Mouse (Mus musculus) liver, embryonic 15.5 days (tissue): ENCODE data around the gene Lmf1. TPM values are rescaled to one million over a fixed set of nuclear protein-coding genes. Genes with fewer than 3 reads are reported as not detected.

Experiments used
- ATAC-seq: fragments of 200-750 bp; cut with Nextera tagmentation; 2 replicates; pipeline ENCODE4 v1.8.0; 2017; ENCODE audit warnings: moderate number of reproducible peaks, mild to moderate bottlenecking, moderate library complexity; ENCODE audit not compliant: insufficient read depth
- H3K27ac ChIP-seq: fragments of 300-500 bp; sonication (generic); replicated peaks from 2 replicates; pipeline ENCODE4 v1.5.1; 2015; ENCODE audit warnings: mild to moderate bottlenecking, inconsistent platforms
- H3K27me3 ChIP-seq: fragments of 300-500 bp; sonication (generic); 2 replicates; pipeline ENCODE4 v1.6.1; 2015; ENCODE audit warnings: mild to moderate bottlenecking, inconsistent platforms
- H3K36me3 ChIP-seq: fragments of 300-500 bp; sonication (generic); replicated peaks from 2 replicates; pipeline ENCODE4 v1.6.1; 2015; ENCODE audit warnings: moderate library complexity, mild to moderate bottlenecking, inconsistent platforms
- H3K4me1 ChIP-seq: fragments of 300-500 bp; sonication (generic); replicated peaks from 2 replicates; pipeline ENCODE4 v1.6.1; 2015; ENCODE audit warnings: inconsistent platforms
- H3K4me2 ChIP-seq: fragments of 300-500 bp; sonication (generic); 2 replicates; pipeline ENCODE4 v1.6.1; 2015; ENCODE audit warnings: moderate library complexity, mild to moderate bottlenecking, inconsistent platforms
- H3K4me3 ChIP-seq: fragments of 300-500 bp; sonication (generic); replicated peaks from 2 replicates; pipeline ENCODE4 v1.5.1; 2015; ENCODE audit warnings: mild to moderate bottlenecking, inconsistent platforms
- H3K9ac ChIP-seq: fragments of 300-500 bp; sonication (generic); 2 replicates; pipeline ENCODE4 v1.6.1; 2015; ENCODE audit warnings: moderate library complexity, mild to moderate bottlenecking, inconsistent platforms
- H3K9me3 ChIP-seq: fragments of 300-500 bp; sonication (generic); replicated peaks from 2 replicates; pipeline ENCODE4 v1.6.1; 2016; ENCODE audit warnings: inconsistent platforms
- whole genome bisulfite sequencing: fragments of 180-500 bp; shearing (Covaris S2); methylation state at CpG from one replicate; pipeline ENCODE4 v1.1.7; 2015; ENCODE audit warnings: mixed read lengths; ENCODE audit not compliant: insufficient replicate concordance; 5-methylcytosine and 5-hydroxymethylcytosine counted together
- polyA plus RNA-seq: library from polyadenylated mRNA; unstranded; fragments of >200 nt; fragmentation: Nextera tagmentation; extraction: Ambion mirVana; gene quantifications from 2 replicates; pipeline ENCODE4 v1.2.1, GENCODE M21; 2015

Lmf1 gene
- polyA plus RNA-seq, 1 experiment from 2014 or later, result 10.1 TPM

- H3K4me2 ChIP-seq, result peak overlapping the region; percentile 58
- no peak overlapping the region for H3K9ac ChIP-seq
- H3K27me3 ChIP-seq, result peaks cover 87% of the 10 kb centered on the region
- no peaks in the 10 kb centered on the region for H3K36me3 ChIP-seq
- peak overlapping the region; percentile 38 for H3K4me3 ChIP-seq
- peaks cover 14% of the 10 kb centered on the region for H3K4me1 ChIP-seq
- H3K27ac ChIP-seq, result no peak overlapping the region
- ATAC-seq, result no peak
- H3K9me3 ChIP-seq, result no peaks in the 10 kb centered on the region
- 6% methylated on average over 54 of the region's 54 CpGs for WGBS
These were observed 8.8 kb upstream of the Lmf1 start for GRCm38 (mm10) chr17:25569833-25570647.

DNA sequence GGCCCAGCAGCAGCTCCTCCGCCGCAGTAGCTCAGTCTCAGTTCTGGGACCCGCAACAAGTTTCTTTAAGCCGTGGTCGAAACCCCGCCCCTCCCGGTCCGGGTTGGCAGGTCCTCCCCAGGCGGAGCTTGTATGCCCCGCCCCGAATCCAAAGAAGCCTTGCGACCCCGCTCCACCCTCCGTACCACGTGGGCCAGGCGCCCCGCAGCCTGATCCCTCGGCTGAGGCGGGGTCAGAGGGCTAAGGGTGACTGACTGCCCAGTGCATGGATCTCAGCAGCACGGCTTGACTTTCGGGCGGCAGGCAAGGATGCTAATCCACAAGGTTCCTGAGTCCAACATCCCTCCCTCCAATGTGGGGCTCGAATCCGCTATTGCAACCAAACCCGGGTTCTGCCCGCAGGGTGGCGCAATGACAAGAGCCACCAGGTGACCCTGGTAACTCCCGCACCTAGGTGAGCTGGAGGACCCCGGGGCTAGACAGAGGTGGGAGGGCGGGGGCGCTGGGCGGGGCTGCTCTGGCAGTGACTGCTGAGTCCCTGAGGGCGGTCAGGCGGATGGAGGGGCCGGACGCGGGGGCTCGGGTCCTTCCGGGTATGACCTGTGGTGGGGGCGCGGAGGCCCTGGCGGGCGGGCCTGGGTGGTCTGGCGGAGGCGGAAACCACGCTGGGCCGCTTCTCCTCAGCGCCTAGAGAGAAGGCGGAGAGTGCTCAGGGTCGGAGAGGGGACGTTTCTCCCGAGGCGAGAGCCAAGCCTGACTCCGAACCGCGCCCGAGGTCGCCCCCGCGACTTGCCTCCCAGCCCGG, 8.0 kb upstream of the Lmf1 start, which contains the start of gene Sox8:
Gene Sox8, minus strand, starts transcription at position 39 of the 805 bp plus-strand sequence.
- Histone ChIP-seq H3K9ac (no peak within 1 kb of the TSS), H3K4me2 (peak within 1 kb of the TSS; percentile 58), H3K36me3 (no peaks in the 10 kb centered on the region), H3K4me3 (peak within 1 kb of the TSS; percentile 38), H3K27me3 (peaks cover 95% of the 10 kb centered on the region), H3K4me1 (peaks cover 14% of the 10 kb centered on the region), H3K27ac (no peak within 1 kb of the TSS), H3K9me3 (no peaks in the 10 kb centered on the region)
- ATAC-seq, result peak; percentile 52
- under 1% methylated on average over 60 of the region's 61 CpGs for WGBS

DNA sequence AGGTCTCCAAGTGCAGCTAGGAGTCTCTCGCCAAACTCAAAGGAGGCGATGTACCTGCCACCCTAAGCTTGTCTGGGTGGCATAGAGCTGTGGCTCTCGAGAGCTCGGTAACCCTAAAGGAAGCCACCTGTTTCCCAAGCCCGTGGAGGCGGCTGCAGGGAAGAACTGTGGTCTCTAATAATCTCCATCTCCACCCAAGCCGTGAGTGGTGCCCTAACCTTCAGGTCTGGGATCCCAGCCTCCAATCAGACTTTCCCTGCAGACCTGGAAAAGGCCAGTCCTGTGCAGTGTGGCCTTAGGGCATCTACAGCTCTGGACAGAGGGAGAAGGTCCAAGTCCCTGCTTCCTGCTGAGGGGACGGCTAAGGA, 7.4 kb upstream of the Lmf1 start:
- Histone ChIP-seq H3K36me3 (no peaks in the 10 kb centered on the region), H3K4me2 (peak overlapping the region; percentile 58), H3K4me1 (peaks cover 14% of the 10 kb centered on the region), H3K9me3 (no peaks in the 10 kb centered on the region), H3K27me3 (peaks cover 93% of the 10 kb centered on the region), H3K9ac (no peak overlapping the region), H3K4me3 (peak overlapping the region; percentile 38), H3K27ac (no peak overlapping the region)
- no peak for ATAC-seq
- WGBS, result 5% methylated on average over 8 of the region's 8 CpGs

DNA sequence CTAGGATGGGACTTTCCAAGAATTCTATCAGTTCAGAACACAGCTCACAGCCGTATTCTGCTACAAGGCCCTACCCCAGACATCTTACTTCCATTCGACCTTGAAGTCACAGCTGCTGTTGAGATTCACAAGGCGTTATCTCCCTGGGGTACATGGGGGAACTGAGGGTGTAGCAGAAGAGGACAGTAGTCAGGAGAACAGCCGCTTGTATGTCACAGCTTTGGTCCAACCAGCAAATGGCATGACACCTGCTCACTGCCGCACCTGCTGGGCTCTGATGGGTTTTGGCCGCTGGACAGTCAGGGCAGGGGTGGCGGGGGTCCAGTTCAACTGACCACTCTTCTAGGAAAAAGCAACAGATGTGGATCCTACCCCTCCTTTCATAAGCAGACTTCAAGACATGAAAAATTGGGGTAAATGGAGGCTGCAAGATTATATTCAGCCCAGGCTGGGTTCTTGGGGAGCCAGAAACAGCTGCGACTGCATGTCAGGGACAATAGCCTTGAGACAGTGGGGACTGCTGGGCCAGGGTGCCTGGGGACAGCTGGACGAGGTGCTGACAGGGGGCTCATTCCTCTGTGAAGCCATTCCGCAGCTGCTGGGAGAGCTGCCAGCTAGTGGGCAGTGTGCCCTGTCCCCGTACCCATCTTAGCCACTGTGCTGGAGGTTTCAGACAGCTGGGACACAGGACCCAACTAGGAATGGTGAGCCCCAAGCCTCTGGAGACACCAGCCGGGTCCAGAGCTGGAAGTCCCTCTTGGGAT, 3.5 kb upstream of the Lmf1 start:
- Histone ChIP-seq H3K27me3 (peaks cover 66% of the 10 kb centered on the region), H3K4me2 (no peak overlapping the region), H3K27ac (no peak overlapping the region), H3K9me3 (no peaks in the 10 kb centered on the region), H3K9ac (no peak overlapping the region), H3K36me3 (no peaks in the 10 kb centered on the region), H3K4me1 (peaks cover 26% of the 10 kb centered on the region), H3K4me3 (no peak overlapping the region)
- no peak for ATAC-seq
- WGBS, result 60% methylated on average over 12 of the region's 12 CpGs

DNA sequence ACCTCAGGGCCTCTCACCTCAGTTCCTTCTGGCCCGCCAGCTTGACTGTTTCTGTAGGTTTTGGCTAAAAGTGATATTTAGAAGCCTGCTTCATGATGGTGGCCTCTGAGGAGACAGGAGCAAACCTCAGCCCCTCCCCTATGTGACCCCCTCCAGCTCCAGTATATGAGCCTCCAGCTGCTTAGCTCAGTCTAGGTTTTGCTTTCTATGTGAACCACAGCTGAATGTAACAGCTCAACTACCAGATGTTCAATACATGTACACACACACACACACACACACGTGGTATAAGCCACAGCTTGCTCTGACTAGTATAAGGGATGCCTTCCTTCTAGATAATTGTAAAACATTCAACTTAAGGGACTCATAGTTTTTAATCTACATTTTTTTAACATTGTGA, 2.9 kb upstream of the Lmf1 start:
- H3K27me3 ChIP-seq, result peaks cover 59% of the 10 kb centered on the region
- H3K9me3 ChIP-seq, result no peaks in the 10 kb centered on the region
- no peak overlapping the region for H3K4me3 ChIP-seq
- H3K4me1 ChIP-seq, result peaks cover 22% of the 10 kb centered on the region
- no peak overlapping the region for H3K4me2 ChIP-seq
- WGBS, result 45% methylated on average over 2 of the region's 2 CpGs
- no peak for ATAC-seq
- H3K36me3 ChIP-seq, result no peaks in the 10 kb centered on the region
- H3K9ac ChIP-seq, result no peak overlapping the region
- H3K27ac ChIP-seq, result no peak overlapping the region

DNA sequence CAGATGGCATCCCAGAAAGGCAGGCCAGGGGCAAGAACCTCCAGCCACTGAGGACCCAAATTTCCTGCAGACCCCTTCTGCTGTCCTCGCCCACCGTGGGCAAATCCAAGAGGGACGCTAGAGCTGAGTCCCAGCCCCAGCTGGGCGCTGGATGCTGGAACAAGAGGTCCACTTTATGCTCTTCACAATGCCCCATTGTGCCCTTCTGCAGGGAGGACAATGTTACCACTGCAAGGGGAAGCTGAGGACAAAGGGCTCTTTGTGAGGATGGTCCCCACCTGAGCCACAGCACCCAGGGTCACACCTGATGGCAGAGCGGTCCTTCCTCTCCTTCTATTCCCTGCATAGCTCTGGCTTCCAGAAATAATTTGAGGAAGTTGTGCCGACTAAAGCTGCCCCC, 1.6 kb upstream of the Lmf1 start:
- 40% methylated on average over 6 of the region's 6 CpGs for WGBS
- Histone ChIP-seq H3K27ac (no peak overlapping the region), H3K36me3 (no peaks in the 10 kb centered on the region), H3K4me3 (no peak overlapping the region), H3K27me3 (peaks cover 47% of the 10 kb centered on the region), H3K4me1 (peaks cover 20% of the 10 kb centered on the region), H3K4me2 (no peak overlapping the region), H3K9ac (no peak overlapping the region), H3K9me3 (no peaks in the 10 kb centered on the region)
- ATAC-seq, result no peak

DNA sequence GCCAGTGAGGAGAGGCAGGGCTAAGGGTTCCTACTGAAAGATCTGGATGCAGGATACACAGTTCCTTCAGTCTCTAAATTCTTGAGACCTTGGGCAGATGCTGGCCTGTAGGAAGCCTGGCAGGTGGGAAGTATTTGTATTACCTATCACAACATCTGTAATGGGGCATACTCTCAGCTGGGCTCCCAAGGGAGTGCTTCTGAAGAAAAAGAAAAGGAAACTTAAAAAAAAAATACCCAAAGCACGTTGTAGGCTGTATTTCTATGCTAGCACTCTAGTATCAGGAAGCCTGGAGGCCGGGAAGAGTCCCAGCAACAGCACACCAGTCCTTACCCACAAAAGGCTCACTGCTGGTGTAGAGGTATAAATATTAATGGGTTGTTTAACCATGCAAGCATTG, 1.2 kb upstream of the Lmf1 start:
- 48% methylated on average over 2 of the region's 2 CpGs for WGBS
- no peaks in the 10 kb centered on the region for H3K9me3 ChIP-seq
- H3K4me2 ChIP-seq, result no peak overlapping the region
- H3K27me3 ChIP-seq, result peaks cover 42% of the 10 kb centered on the region
- no peak for ATAC-seq
- H3K36me3 ChIP-seq, result no peaks in the 10 kb centered on the region
- no peak overlapping the region for H3K9ac ChIP-seq
- H3K27ac ChIP-seq, result no peak overlapping the region
- H3K4me1 ChIP-seq, result peaks cover 24% of the 10 kb centered on the region
- no peak overlapping the region for H3K4me3 ChIP-seq

DNA sequence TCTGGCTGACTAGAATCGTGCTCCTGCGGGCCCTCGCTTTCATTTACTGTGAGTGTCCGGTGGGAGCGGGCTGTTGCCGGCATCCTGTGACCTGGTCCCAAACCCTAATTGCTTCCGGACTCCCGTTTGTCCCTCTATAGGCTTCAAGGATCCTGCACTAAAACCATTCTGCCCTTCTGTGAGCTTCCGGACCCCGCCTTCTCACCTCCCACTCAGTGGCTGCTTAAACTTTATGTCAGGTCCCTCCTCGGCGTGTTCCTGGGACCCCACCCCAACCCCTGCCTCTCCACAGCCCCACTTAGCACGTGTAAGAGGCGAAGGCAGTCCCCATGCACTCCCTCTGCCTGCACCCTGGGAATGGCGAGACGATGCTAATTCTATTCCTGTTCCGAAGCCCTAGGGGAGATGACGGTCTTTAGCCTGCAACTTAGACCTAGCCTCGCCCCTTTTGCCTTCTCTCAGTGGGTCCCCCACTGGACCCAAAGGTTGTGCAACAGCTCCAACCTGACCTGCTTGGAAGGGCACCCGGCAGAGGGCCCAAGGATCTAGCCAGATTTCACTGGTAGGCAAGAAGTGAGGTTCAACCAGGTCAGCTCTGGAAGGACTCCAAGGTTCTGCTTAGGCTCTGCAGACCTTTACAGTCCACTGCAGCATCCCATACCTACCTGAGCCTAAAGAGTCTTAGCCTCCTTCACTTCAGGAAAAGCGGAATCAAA, 605 bp downstream of the Lmf1 start:
- peak overlapping the region; percentile 72 for H3K9ac ChIP-seq
- 5% methylated on average over 21 of the region's 21 CpGs for WGBS

GRCm38 (mm10) chr17:25582076-25582475, 3.2 kb downstream of the Lmf1 start:
- Histone ChIP-seq H3K4me1 (peaks cover 42% of the 10 kb centered on the region), H3K9me3 (no peaks in the 10 kb centered on the region), H3K27ac (no peak overlapping the region), H3K27me3 (peaks cover 8% of the 10 kb centered on the region), H3K4me2 (no peak overlapping the region), H3K4me3 (no peak overlapping the region), H3K9ac (no peak overlapping the region), H3K36me3 (peaks cover 8% of the 10 kb centered on the region; the same call in 1 of the 2 replicates)
- WGBS, result 83% methylated on average over 8 of the region's 8 CpGs
- no peak for ATAC-seq

More for the DNA sequence above, 605 bp downstream of the Lmf1 start:
- peaks cover 25% of the 10 kb centered on the region for H3K27me3 ChIP-seq
- no peaks in the 10 kb centered on the region for H3K36me3 ChIP-seq
- peaks cover 40% of the 10 kb centered on the region for H3K4me1 ChIP-seq
- H3K27ac ChIP-seq, result peak overlapping the region; percentile 62
- peak; percentile 53 for ATAC-seq
- no peaks in the 10 kb centered on the region for H3K9me3 ChIP-seq
- H3K4me2 ChIP-seq, result peak overlapping the region; percentile 92
- H3K4me3 ChIP-seq, result peak overlapping the region; percentile 80

DNA sequence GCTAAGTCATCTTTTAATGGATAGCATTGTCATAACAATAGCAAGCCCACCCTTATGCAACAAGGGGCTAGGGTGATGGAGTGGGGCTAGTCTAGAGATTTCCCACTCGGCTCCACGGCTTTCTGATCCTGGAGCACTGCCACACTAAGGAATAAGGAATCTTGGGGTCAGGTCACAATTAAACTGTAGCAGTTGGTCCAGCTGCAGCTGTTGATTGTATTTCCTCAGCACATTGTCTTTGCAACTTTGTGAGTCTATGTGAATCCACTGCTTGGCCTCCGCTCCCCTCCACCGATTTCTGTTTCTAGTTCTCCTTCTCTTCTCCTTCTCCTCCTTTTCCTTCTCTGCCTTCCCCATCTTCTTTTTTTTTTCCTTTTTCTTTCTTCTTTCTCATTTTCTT, 4.2 kb downstream of the Lmf1 start:
- Histone ChIP-seq H3K4me2 (no peak overlapping the region), H3K9me3 (no peaks in the 10 kb centered on the region), H3K9ac (no peak overlapping the region), H3K4me1 (peaks cover 42% of the 10 kb centered on the region), H3K27me3 (no peaks in the 10 kb centered on the region), H3K4me3 (no peak overlapping the region), H3K36me3 (peaks cover 10% of the 10 kb centered on the region; the same call in 1 of the 2 replicates), H3K27ac (no peak overlapping the region)
- WGBS, result 77% methylated on average over 4 of the region's 4 CpGs
- no peak for ATAC-seq
